Mouse (Mus musculus): Measurements from ENCODE around the gene Muc3a.

- TF ChIP-seq CTCF (IDR thresholded peaks at IDR 0.05; ENCODE audit: low read depth) (no peak), EP300 (IDR thresholded peaks at IDR 0.05; ENCODE audit: low read depth) (no peak)
These were observed 39.6 kb downstream of the Muc3a start for GRCm38 (mm10) chr5:137172591-137172990.

Measured in heart, postnatal 0 days (tissue).